In the genomic region with DNA sequence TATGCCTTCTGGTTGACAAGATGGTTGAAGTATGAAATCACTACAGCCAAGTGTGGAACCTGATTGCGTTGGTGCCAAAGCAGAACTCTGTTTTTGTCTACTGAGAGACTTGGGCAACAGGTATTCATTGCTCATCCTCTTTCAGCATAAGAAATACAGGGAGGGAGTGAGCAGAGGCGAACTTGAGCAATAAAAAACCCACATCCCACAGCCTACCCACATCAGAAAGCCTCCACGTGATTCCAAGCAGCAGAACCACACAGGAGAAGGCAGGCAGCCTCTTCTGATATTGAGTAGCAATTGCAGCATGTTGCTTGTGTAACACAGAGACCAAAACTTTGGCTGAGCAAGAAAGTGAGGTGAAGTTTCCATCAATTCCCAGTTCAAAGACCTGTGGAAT, we compare ENCODE assay signal across 16 mouse cellular contexts. TPM values are rescaled to one million over a fixed set of nuclear protein-coding genes. Genes with fewer than 3 reads are reported as not detected.
A peak's percentile ranks its signal among the peaks of the same experiment; 100 is the strongest.
DNase-seq lines count a peak whose midpoint lies in the region; ATAC-seq and TF ChIP-seq lines count a peak whose summit lies in the region.
"Had no signal": no experiment of that assay in that cellular context is flagged by ENCODE, and none has a peak within 500 bp of the region (broad histone marks: within the 10 kb centered on the region; RNA-seq: fewer than 3 reads in every experiment).

No protein-coding gene starts in this region.

- H3K36me3 ChIP-seq in limb, embryonic 14.5 days (ENCODE audit: control insufficient read depth, insufficient read depth, low read length) = no peaks in the 10 kb centered on the region
- H3K36me3 ChIP-seq in limb, embryonic 10.5 days = no peaks in the 10 kb centered on the region
- no peaks in the 10 kb centered on the region for H3K36me3 ChIP-seq in thymus, adult 2 months (ENCODE audit: control insufficient read depth, insufficient read depth, low read length)
- H3K36me3 ChIP-seq: embryonic facial prominence, embryonic 12.5 days; heart, embryonic 13.5 days; hindbrain, embryonic 15.5 days; stomach, embryonic 15.5 days had no signal

- H3K9ac ChIP-seq in limb, embryonic 14.5 days (ENCODE audit: low read depth, low read length, severe bottlenecking) = no peak overlapping the region
- H3K9ac ChIP-seq: embryonic facial prominence, embryonic 12.5 days; heart, embryonic 13.5 days; hindbrain, embryonic 15.5 days; liver, embryonic 14.5 days; stomach, embryonic 15.5 days had no signal

- no peak for TF ChIP-seq CTCF in thymus, adult 2 months (IDR thresholded peaks at IDR 0.05; ENCODE audit: borderline replicate concordance, control insufficient read depth, extremely low read depth, insufficient read depth, low read length, poor library complexity)

- intact Hi-C loops in left cerebral cortex, postnatal 10 days (cut with DNase I) = no loop called here

- H3K27me3 ChIP-seq in limb, embryonic 14.5 days (ENCODE audit: control insufficient read depth, insufficient read depth, low read length) = no peaks in the 10 kb centered on the region
- H3K27me3 ChIP-seq in limb, embryonic 10.5 days (ENCODE audit: low read depth, poor library complexity, severe bottlenecking) = no peaks in the 10 kb centered on the region
- no peaks in the 10 kb centered on the region for H3K27me3 ChIP-seq in thymus, adult 2 months (ENCODE audit: control insufficient read depth, insufficient read depth, low read length)
- H3K27me3 ChIP-seq: embryonic facial prominence, embryonic 12.5 days; heart, embryonic 13.5 days; hindbrain, embryonic 15.5 days; stomach, embryonic 15.5 days had no signal

- peak; percentile 34; the same call in 1 of the 2 replicates for ATAC-seq in limb, embryonic 14.5 days (ENCODE audit: low FRiP score, low read depth)
- ATAC-seq in inflammation-experienced regulatory T-cells, adult 6 months = peak; percentile 83

- 55% methylated on average over 3 of the region's 3 CpGs for WGBS in limb, embryonic 14.5 days
- WGBS in limb, embryonic 10.5 days = 89% methylated on average over 3 of the region's 3 CpGs
- 6% methylated on average over 3 of the region's 3 CpGs for WGBS in thymus, adult 2 months

- H3K27ac ChIP-seq in limb, embryonic 14.5 days (replicated peaks; ENCODE audit: low read depth, low read length) = no peak overlapping the region
- H3K27ac ChIP-seq in limb, embryonic 10.5 days = no peak overlapping the region
- H3K27ac ChIP-seq in thymus, adult 2 months (ENCODE audit: control insufficient read depth, insufficient read depth, low read length) = no peak overlapping the region
- H3K27ac ChIP-seq: embryonic facial prominence, embryonic 12.5 days; gastrocnemius, adult 2 months; heart, embryonic 13.5 days; hindbrain, embryonic 15.5 days; liver, embryonic 14.5 days; stomach, embryonic 15.5 days had no signal

- H3K4me1 ChIP-seq in limb, embryonic 14.5 days (ENCODE audit: control insufficient read depth, insufficient read depth, low read length) = peaks cover 5% of the 10 kb centered on the region; the same call in 1 of the 2 replicates
- H3K4me1 ChIP-seq in limb, embryonic 10.5 days = no peaks in the 10 kb centered on the region
- H3K4me1 ChIP-seq in thymus, adult 2 months (replicated peaks; ENCODE audit: control insufficient read depth, insufficient read depth, low read length) = peaks cover 6% of the 10 kb centered on the region
- H3K4me1 ChIP-seq: embryonic facial prominence, embryonic 12.5 days; hindbrain, embryonic 15.5 days; stomach, embryonic 15.5 days had no signal

- H3K9me3 ChIP-seq in limb, embryonic 14.5 days (ENCODE audit: control insufficient read depth, low read length) = no peaks in the 10 kb centered on the region
- no peaks in the 10 kb centered on the region for H3K9me3 ChIP-seq in limb, embryonic 10.5 days (replicated peaks)
- H3K9me3 ChIP-seq: embryonic facial prominence, embryonic 12.5 days; heart, embryonic 13.5 days; hindbrain, embryonic 15.5 days; stomach, embryonic 15.5 days had no signal

- no peak for DNase-seq in limb, embryonic 14.5 days (ENCODE audit: low spot score)
- DNase-seq in limb, embryonic 10.5 days (ENCODE audit: low spot score) = no peak
- DNase-seq in CD4-positive, CD25-positive, alpha-beta regulatory T cell, adult 2 months (ENCODE audit: low read depth, low spot score) = peak; percentile 74
- peak; percentile 75 for DNase-seq in thymus, adult 2 months
- DNase-seq in left cerebral cortex, postnatal 10 days (ENCODE audit: extremely low spot score in 1 of 2, low spot score in 2 of 2) = no peak
- no peak for DNase-seq in gastrocnemius, adult 8-10 months (ENCODE audit: low spot score in 2 of 2)
- DNase-seq in heart, adult 18-20 months = no peak
- DNase-seq: cerebellum, adult 8-10 months; gastrocnemius, adult 2 months; kidney, adult 9 months had no signal

- H3K4me2 ChIP-seq in limb, embryonic 14.5 days (replicated peaks; ENCODE audit: low read depth, low read length, severe bottlenecking) = no peak overlapping the region
- H3K4me2 ChIP-seq: embryonic facial prominence, embryonic 12.5 days; heart, embryonic 13.5 days; hindbrain, embryonic 15.5 days; stomach, embryonic 15.5 days had no signal

- no peak for TF ChIP-seq POLR2A in limb, embryonic 14.5 days (IDR thresholded peaks at IDR 0.05; ENCODE audit: borderline replicate concordance, extremely low read depth, insufficient read depth, insufficient read length)
- TF ChIP-seq POLR2A in thymus, adult 2 months (IDR thresholded peaks at IDR 0.05; ENCODE audit: control insufficient read depth, extremely low read depth, insufficient read depth, low read length, poor library complexity) = no peak

- H3K4me3 ChIP-seq in limb, embryonic 14.5 days (replicated peaks; ENCODE audit: low read length) = no peak overlapping the region
- H3K4me3 ChIP-seq in limb, embryonic 10.5 days = no peak overlapping the region
- no peak overlapping the region for H3K4me3 ChIP-seq in thymus, adult 2 months (ENCODE audit: control insufficient read depth, insufficient read depth, low read length)
- H3K4me3 ChIP-seq: embryonic facial prominence, embryonic 12.5 days; gastrocnemius, adult 2 months; heart, embryonic 13.5 days; hindbrain, embryonic 15.5 days; stomach, embryonic 15.5 days had no signal

RNA-seq across cellular contexts. Expression of gene Kif2a, which starts 37.5 kb away (rescaled TPM):
- 13.5 and 20.1 TPM in 2 replicates for polyA plus RNA-seq in limb, embryonic 14.5 days (2012; rRNA removed)
- 25.4 and 26.0 TPM in 2 replicates for polyA plus RNA-seq in limb, embryonic 14.5 days (2014; fragmentation: Nextera tagmentation; extraction: Ambion mirVana)
- polyA plus RNA-seq in limb, embryonic 10.5 days (2016; fragmentation: Nextera tagmentation; extraction: Ambion mirVana) = 16.2 and 21.8 TPM in 2 replicates
- polyA plus RNA-seq in inflammation-experienced regulatory T-cells, adult 6 months (2017; shearing (Covaris generic)) = 10 to 100 TPM; 14.7 to 20.8 (median 15.7) TPM
- 3.7 and 4.5 TPM in 2 replicates for polyA plus RNA-seq in thymus, adult 2 months (2012; rRNA removed)
- total RNA-seq in left cerebral cortex, postnatal 10 days (2021) = 100 to 1,000 TPM; 152 to 166 TPM
- 10 to 100 TPM; 28.6 to 37.5 (median 29.8) TPM for total RNA-seq in gastrocnemius, adult 8-10 months (2022)
- 10 to 100 TPM; 31.0 to 32.4 TPM for total RNA-seq in heart, adult 18-20 months (2021)

Comparison
In these comparisons a context has a peak if more than half of its experiments do, and no peak if none do; other contexts are left out.
1. DNase-seq: peak in CD4-positive, CD25-positive, alpha-beta regulatory T cell, adult 2 months (single experiment) and thymus, adult 2 months (single experiment); none in limb, embryonic 14.5 days (single experiment), limb, embryonic 10.5 days (single experiment), left cerebral cortex, postnatal 10 days (0 of 2), gastrocnemius, adult 8-10 months (0 of 2) and heart, adult 18-20 months (0 of 2).